Mouse (Mus musculus) hindbrain, embryonic 12.5 days (tissue): ENCODE data around the gene Tbc1d1. TPM values are rescaled to one million over a fixed set of nuclear protein-coding genes. Genes with fewer than 3 reads are reported as not detected.

Experiments
- ATAC-seq: fragments of 200-750 bp; cut with Nextera tagmentation; 2 replicates; pipeline ENCODE4 v1.8.0; 2017; ENCODE audit warnings: moderate TSS enrichment; ENCODE audit not compliant: low FRiP score
- H3K27ac ChIP-seq: fragments of 300-500 bp; sonication (generic); 2 replicates; pipeline ENCODE4 v1.5.1; 2016; ENCODE audit warnings: mild to moderate bottlenecking
- H3K27me3 ChIP-seq: fragments of 300-500 bp; sonication (generic); 2 replicates; pipeline ENCODE4 v1.6.1; 2016; ENCODE audit warnings: mild to moderate bottlenecking
- H3K36me3 ChIP-seq: fragments of 300-500 bp; sonication (generic); 2 replicates; pipeline ENCODE4 v1.6.1; 2016; ENCODE audit warnings: mild to moderate bottlenecking
- H3K4me1 ChIP-seq: fragments of 300-500 bp; sonication (generic); 2 replicates; pipeline ENCODE4 v1.6.1; 2016
- H3K4me2 ChIP-seq: fragments of 300-500 bp; sonication (generic); replicated peaks from 2 replicates; pipeline ENCODE4 v1.6.1; 2016; ENCODE audit warnings: mild to moderate bottlenecking
- H3K4me3 ChIP-seq: fragments of 300-500 bp; sonication (generic); 2 replicates; pipeline ENCODE4 v1.5.1; 2016; ENCODE audit warnings: mild to moderate bottlenecking
- H3K9ac ChIP-seq: fragments of 300-500 bp; sonication (generic); 2 replicates; pipeline ENCODE4 v1.6.1; 2016; ENCODE audit warnings: mild to moderate bottlenecking, moderate library complexity
- H3K9me3 ChIP-seq: fragments of 300-500 bp; sonication (generic); replicated peaks from 2 replicates; pipeline ENCODE4 v1.6.1; 2016; ENCODE audit warnings: mild to moderate bottlenecking
- WGBS: fragments of 180-500 bp; shearing (Covaris S2); methylation state at CpG from one replicate; pipeline ENCODE4 v1.1.7; 2016; 5-methylcytosine and 5-hydroxymethylcytosine counted together
- polyA plus RNA-seq: library from polyadenylated mRNA; unstranded; fragments of >200 nt; fragmentation: Nextera tagmentation; extraction: Ambion mirVana; gene quantifications from 2 replicates; pipeline ENCODE4 v1.2.1, GENCODE M21; 2016

Gene Tbc1d1
- polyA plus RNA-seq, 1 experiment from 2014 or later = 24.5 TPM

DNA sequence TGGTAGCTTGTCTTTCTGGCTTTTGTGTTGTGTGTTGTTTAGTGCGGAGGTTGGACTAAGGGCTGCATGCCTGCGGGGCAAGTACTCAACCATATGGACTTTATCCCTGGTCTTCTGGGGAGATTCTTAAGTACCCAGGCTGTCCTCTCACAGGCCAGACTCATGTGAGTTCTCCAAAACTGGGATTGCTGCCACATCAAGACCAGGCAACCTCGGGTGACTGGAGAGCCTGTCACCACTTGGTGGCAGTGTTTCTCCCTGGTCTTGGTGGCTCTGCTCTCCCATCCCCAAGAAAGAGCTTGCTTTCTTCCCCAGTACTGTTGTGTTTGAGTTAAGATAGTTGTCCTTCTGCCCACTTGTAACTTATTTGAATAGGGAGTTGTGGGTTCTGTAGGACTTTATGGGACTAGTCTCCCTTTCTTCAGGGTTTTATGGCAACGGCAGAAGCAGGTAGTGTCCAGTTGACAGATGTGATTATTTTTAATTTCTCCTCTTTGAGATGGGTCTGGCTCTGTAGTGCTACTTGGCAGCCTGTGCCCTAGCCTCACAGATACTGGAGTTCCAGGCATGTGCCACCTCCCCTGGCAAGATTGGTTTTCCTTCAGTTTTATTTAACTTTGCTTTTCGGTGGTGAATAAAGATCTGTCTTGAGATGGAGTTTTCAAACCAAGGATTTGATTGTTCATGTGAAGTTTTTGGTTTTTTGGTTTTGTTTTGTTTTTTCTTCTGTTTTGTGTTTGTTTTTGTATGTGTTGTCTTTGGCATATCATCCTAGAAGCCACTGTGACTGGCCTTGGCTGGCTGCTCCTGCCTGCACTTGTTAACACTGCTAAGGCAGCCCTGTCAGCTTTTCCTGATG is 133.3 kb downstream of the Tbc1d1 start:
- Histone ChIP-seq H3K9me3 (no peaks in the 10 kb centered on the region), H3K36me3 (peaks cover 11% of the 10 kb centered on the region), H3K4me2 (no peak overlapping the region), H3K4me3 (no peak overlapping the region), H3K9ac (no peak overlapping the region), H3K27me3 (no peaks in the 10 kb centered on the region), H3K4me1 (0 out of 2 replicates have a peak, but pooled peaks cover 3% of the 10 kb centered on the region), H3K27ac (no peak overlapping the region)
- WGBS = 65% methylated on average over 5 of the region's 5 CpGs
- ATAC-seq = peak; percentile 74

DNA sequence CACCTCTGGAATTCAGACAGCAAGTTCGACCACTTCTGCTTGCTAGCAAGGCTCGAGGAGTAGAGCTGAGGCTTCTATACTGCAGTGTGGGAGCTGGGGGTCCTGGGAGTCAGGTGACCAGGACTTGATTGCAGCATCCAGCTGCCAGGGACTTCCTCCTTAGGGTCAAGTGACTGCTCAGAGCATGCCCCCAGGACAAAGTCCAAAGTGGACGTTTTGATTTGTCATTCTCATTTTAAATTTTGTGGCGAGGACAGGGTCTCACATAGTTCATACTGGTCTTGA is 133.9 kb downstream of the Tbc1d1 start:
- Histone ChIP-seq H3K4me1 (0 out of 2 replicates have a peak, but pooled peaks cover 3% of the 10 kb centered on the region), H3K4me3 (no peak overlapping the region), H3K9ac (no peak overlapping the region), H3K36me3 (peaks cover 12% of the 10 kb centered on the region), H3K27me3 (no peaks in the 10 kb centered on the region), H3K4me2 (no peak overlapping the region), H3K27ac (no peak overlapping the region), H3K9me3 (no peaks in the 10 kb centered on the region)
- ATAC-seq = no peak
- WGBS = 63% methylated on average over 4 of the region's 4 CpGs

DNA sequence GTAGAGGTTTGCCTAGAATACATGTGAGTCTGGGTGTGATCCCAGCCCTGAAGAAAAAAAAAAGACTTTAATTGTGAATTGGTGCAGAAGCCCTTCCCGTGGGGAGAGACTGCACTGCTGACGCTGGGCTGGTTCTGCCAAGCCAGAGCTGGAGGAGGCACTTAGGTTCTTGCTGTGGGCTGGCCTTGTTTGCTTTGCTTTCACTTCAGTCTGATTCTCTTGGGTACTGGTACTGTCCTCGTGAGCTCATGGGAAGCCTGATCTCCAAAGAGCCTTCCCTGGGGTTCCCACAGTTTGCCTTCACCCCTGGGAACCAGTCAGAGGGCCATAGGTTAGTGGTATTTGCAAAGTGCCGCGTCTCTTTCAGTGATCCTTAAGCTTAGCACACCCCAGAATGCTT is 135.6 kb downstream of the Tbc1d1 start:
- Histone ChIP-seq H3K4me3 (no peak overlapping the region), H3K4me2 (no peak overlapping the region), H3K36me3 (peaks cover 12% of the 10 kb centered on the region), H3K9me3 (no peaks in the 10 kb centered on the region), H3K9ac (no peak overlapping the region), H3K27ac (no peak overlapping the region), H3K4me1 (0 out of 2 replicates have a peak, but pooled peaks cover 3% of the 10 kb centered on the region), H3K27me3 (no peaks in the 10 kb centered on the region)
- no peak for ATAC-seq
- WGBS = 70% methylated on average over 5 of the region's 5 CpGs

- H3K27me3 ChIP-seq = no peaks in the 10 kb centered on the region
- H3K9ac ChIP-seq = no peak overlapping the region
- H3K27ac ChIP-seq = no peak overlapping the region
- no peaks in the 10 kb centered on the region for H3K9me3 ChIP-seq
- no peak overlapping the region for H3K4me3 ChIP-seq
- H3K4me2 ChIP-seq = no peak overlapping the region
- peaks cover 9% of the 10 kb centered on the region for H3K36me3 ChIP-seq
- H3K4me1 ChIP-seq = peaks cover 26% of the 10 kb centered on the region
- ATAC-seq = no peak
Observed at GRCm38 (mm10) chr5:64295621-64296020, 139.5 kb downstream of the Tbc1d1 start.

DNA sequence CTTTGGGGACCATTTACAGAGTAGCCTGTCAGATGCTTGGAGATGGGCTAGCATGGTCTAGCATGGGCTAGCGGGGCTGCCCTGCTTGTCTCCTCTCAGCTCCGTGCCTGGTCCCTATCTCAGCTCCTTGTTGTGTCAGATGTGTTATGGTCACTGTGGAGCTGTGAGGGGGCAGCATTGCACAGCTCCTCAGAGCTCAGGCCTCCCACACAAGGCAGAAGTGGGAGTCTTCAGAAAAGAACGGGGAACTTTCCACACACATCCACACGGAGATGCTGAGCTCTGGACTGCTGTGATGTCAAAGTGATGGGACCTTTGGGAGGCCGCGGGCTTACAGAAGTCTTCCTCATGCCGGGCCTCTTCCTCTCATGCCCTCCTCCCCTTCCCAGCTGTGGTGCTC is 140.2 kb downstream of the Tbc1d1 start:
- Histone ChIP-seq H3K4me2 (no peak overlapping the region), H3K27me3 (no peaks in the 10 kb centered on the region), H3K9ac (no peak overlapping the region), H3K4me3 (no peak overlapping the region), H3K4me1 (peaks cover 32% of the 10 kb centered on the region), H3K27ac (no peak overlapping the region), H3K9me3 (no peaks in the 10 kb centered on the region), H3K36me3 (peaks cover 9% of the 10 kb centered on the region)
- no peak for ATAC-seq
- 87% methylated on average over 7 of the region's 7 CpGs for WGBS

GRCm38 (mm10) chr5:64297100-64297499 is 141.0 kb downstream of the Tbc1d1 start:
- no peak overlapping the region for H3K9ac ChIP-seq
- 83% methylated on average over 4 of the region's 4 CpGs for WGBS
- no peak overlapping the region for H3K4me3 ChIP-seq
- H3K27me3 ChIP-seq = no peaks in the 10 kb centered on the region
- H3K9me3 ChIP-seq = no peaks in the 10 kb centered on the region
- peaks cover 35% of the 10 kb centered on the region for H3K4me1 ChIP-seq
- no peak overlapping the region for H3K27ac ChIP-seq
- no peak for ATAC-seq
- H3K4me2 ChIP-seq = no peak overlapping the region
- peaks cover 9% of the 10 kb centered on the region for H3K36me3 ChIP-seq

DNA sequence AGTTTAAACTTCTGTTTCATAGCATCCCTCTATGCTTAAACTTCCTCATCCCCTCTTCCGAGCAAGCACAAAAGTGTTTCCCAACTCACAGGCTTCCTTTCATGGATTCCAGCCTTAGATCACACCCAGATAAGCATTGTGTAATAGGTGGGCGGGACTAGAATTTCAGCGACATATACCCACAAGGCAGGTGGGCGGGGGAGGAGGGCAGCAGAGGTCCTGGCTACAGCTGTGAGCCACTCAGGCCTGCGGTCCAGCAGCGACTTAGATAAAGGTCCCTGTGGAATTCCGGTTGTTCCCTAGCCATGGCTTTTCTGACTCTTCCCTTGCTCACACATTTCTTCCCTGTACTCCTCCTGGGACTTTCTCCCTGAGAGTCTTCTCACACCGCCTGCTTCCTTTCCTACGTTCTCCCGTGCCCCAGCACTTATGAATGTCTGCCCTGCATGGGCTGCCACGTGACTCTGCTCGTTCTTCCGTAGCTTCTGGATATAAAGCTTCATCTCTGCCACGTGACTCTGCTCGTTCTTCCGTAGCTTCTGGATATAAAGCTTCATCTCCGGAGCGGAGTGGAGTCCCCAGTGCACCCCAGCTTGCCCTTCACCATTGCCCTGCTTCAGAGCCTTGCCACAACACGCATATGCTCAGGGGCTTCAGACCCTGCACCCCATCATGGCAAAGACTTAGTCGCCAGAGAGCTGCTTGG is 142.4 kb downstream of the Tbc1d1 start:
- no peak overlapping the region for H3K4me3 ChIP-seq
- H3K27ac ChIP-seq = peak overlapping the region; percentile 12
- peak overlapping the region; percentile 29 for H3K4me2 ChIP-seq
- ATAC-seq = peak; percentile 63
- 45% methylated on average over 20 of the region's 20 CpGs for WGBS
- H3K9me3 ChIP-seq = no peaks in the 10 kb centered on the region
- H3K27me3 ChIP-seq = no peaks in the 10 kb centered on the region
- peaks cover 35% of the 10 kb centered on the region for H3K4me1 ChIP-seq
- H3K9ac ChIP-seq = no peak overlapping the region
- peaks cover 9% of the 10 kb centered on the region for H3K36me3 ChIP-seq

DNA sequence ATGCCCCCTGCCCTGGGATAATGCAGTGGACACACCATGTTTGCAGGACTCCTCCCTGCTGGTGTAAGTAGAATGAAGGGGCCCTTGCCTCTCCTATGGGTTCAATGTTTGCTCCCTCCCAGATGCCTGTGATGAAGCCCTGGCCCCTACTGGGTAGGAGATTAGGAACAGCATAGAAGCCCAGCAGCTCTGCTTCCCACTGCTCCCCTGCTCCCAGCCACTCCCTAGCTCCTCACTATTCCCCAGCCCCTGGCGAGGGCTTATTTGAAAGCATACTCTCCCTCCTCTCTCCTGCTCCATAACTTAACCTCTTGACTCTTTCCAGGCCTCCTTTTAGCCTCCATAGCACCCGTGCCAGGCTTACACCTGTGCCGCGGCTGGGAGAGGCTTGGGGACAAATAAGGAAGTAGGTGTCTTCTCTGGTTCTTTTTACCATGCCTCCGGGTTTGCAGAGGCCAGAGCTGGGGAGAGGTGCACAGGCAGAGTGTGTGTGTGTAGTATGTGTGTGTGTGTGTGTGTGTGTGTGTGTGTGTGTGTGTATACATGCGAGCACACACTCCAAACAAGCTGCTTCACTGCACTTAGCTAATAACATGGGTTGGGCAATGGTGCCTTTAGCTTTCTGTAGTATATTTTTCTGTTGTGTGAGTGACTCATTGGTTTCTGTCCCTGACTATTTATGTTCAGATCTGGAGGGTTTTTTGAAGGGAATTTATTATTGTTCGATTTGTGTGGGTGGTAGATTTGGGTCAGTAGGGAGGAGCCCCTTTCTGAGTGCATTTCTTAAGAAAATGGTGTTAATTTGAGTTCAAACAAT is 143.6 kb downstream of the Tbc1d1 start:
- 74% methylated on average over 7 of the region's 7 CpGs for WGBS
- no peaks in the 10 kb centered on the region for H3K27me3 ChIP-seq
- H3K4me2 ChIP-seq = no peak overlapping the region
- H3K4me3 ChIP-seq = no peak overlapping the region
- no peak for ATAC-seq
- no peaks in the 10 kb centered on the region for H3K9me3 ChIP-seq
- H3K4me1 ChIP-seq = peaks cover 35% of the 10 kb centered on the region
- peak overlapping the region; percentile 17; the same call in 1 of the 2 replicates for H3K27ac ChIP-seq
- no peaks in the 10 kb centered on the region for H3K36me3 ChIP-seq
- 0 out of 2 replicates have a peak overlapping the region, but pooled peaks have one; percentile 8 for H3K9ac ChIP-seq

DNA sequence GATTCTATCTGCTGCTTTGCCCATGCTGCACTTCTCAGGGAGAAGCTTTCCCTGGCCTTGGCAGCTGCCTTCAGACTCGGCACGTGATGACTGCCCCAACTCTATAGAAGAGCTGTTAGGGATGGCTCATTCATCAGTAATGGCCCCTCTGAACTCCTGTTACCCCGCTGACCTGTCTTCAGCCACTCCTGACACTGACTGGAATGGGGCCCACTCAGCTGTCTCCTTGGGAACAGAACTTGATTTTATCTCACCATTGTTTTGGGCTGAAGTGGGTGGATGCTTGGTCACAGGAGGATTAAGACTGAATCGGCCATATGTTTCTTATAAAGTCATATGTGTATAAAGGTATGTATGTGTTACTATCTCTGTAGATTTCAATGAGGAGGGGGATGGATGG is 145.1 kb downstream of the Tbc1d1 start:
- Histone ChIP-seq H3K4me2 (no peak overlapping the region), H3K36me3 (0 out of 2 replicates have a peak, but pooled peaks cover 4% of the 10 kb centered on the region), H3K27ac (no peak overlapping the region), H3K4me1 (peaks cover 35% of the 10 kb centered on the region), H3K4me3 (no peak overlapping the region), H3K9me3 (0 out of 2 replicates have a peak, but pooled peaks cover 4% of the 10 kb centered on the region), H3K27me3 (no peaks in the 10 kb centered on the region), H3K9ac (no peak overlapping the region)
- WGBS = 52% methylated on average over 4 of the region's 4 CpGs
- ATAC-seq = no peak

DNA sequence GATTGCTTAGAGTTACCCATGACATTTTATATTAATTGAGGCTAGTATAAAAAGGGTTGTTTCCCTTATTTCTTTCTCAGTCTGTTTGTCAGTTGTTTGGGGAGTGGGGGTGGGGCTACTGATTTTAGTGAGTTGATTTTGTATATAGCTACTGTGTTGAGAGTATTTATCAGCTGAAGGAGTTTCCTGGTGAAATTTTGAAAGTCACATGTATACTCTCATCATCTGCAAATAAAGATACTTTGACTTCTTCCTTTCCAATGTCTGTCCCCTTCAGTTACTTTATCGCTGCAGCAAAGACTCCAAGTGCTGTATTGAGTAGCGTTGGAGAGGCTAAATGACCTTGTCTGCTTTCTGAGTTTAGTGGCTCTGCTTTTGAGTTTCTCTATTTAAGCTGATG is 151.2 kb downstream of the Tbc1d1 start:
- Histone ChIP-seq H3K9ac (no peak overlapping the region), H3K27me3 (no peaks in the 10 kb centered on the region), H3K36me3 (peaks cover 10% of the 10 kb centered on the region; the same call in 1 of the 2 replicates), H3K27ac (no peak overlapping the region), H3K4me2 (no peak overlapping the region), H3K4me3 (no peak overlapping the region), H3K9me3 (0 out of 2 replicates have a peak, but pooled peaks cover 12% of the 10 kb centered on the region), H3K4me1 (peaks cover 1% of the 10 kb centered on the region; the same call in 1 of the 2 replicates)
- 95% methylated on average over 2 of the region's 2 CpGs for WGBS
- no peak for ATAC-seq

GRCm38 (mm10) chr5:64312295-64312694 is 156.2 kb downstream of the Tbc1d1 start:
- H3K36me3 ChIP-seq = no peaks in the 10 kb centered on the region
- WGBS = 72% methylated on average over 5 of the region's 5 CpGs
- H3K27ac ChIP-seq = peak overlapping the region; percentile 44; the same call in 1 of the 2 replicates
- no peak overlapping the region for H3K9ac ChIP-seq
- H3K4me2 ChIP-seq = no peak overlapping the region
- H3K9me3 ChIP-seq = no peaks in the 10 kb centered on the region
- ATAC-seq = no peak
- no peaks in the 10 kb centered on the region for H3K27me3 ChIP-seq
- peaks cover 30% of the 10 kb centered on the region for H3K4me1 ChIP-seq
- H3K4me3 ChIP-seq = no peak overlapping the region

DNA sequence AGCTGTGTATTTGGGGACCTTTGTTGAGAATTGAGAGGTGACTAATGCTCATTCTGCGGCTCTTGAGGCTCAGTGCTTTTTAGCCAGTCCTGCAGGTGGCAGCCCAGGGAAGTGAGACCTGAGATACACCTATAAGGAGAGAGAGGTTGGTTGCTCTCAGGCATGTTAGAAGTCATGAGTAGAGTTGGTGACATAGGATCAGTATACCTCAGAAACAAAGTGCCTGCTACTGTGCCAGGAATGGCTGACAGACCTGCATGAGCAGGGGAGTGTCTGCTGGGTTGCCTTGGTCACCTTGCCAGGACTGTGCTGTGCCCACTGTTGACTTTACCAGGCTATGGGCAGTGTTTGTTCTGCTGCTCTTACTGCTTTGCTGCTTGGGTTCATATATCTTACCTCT is 157.4 kb downstream of the Tbc1d1 start:
- no peak overlapping the region for H3K9ac ChIP-seq
- 0 out of 2 replicates have a peak, but pooled peaks have one; percentile 32 for ATAC-seq
- H3K27ac ChIP-seq = peak overlapping the region; percentile 91
- H3K4me1 ChIP-seq = peaks cover 32% of the 10 kb centered on the region
- H3K27me3 ChIP-seq = no peaks in the 10 kb centered on the region
- H3K4me2 ChIP-seq = no peak overlapping the region
- no peaks in the 10 kb centered on the region for H3K9me3 ChIP-seq
- no peak overlapping the region for H3K4me3 ChIP-seq
- WGBS = 96% methylated on average over 1 of the region's 1 CpGs
- no peaks in the 10 kb centered on the region for H3K36me3 ChIP-seq
